Mouse (Mus musculus) ES-E14 (cell line): ENCODE results near the gene Hint1. TPM values are rescaled to one million over a fixed set of nuclear protein-coding genes. Genes with fewer than 3 reads are reported as not detected.

Experiments
- DNase-seq: peaks from one replicate; pipeline ENCODE4 v3.0.0-alpha.2; 2013; ENCODE audit warnings: low read depth, low spot score
- H3K27ac ChIP-seq: 2 replicates; pipeline ENCODE4 v1.5.1; 2012; ENCODE audit warnings: low read depth, mild to moderate bottlenecking, low read length, moderate library complexity, mixed read lengths; ENCODE audit not compliant: poor library complexity, insufficient read depth, severe bottlenecking
- H3K36me3 ChIP-seq: 2 replicates; pipeline ENCODE4 v1.6.1; 2012; ENCODE audit warnings: mild to moderate bottlenecking, low read length, moderate library complexity, mixed read lengths; ENCODE audit not compliant: control insufficient read depth, poor library complexity, insufficient read depth, severe bottlenecking
- H3K4me1 ChIP-seq, 2 experiments: fragments of 150-350 bp in 1 of 2; sonication (generic) in 1 of 2; 2 replicates each; pipeline ENCODE4 v1.6.1; 2012; ENCODE audit warnings: low read length in 2 of 2, mild to moderate bottlenecking in 1 of 2, mixed read lengths in 1 of 2; ENCODE audit not compliant: control insufficient read depth in 2 of 2, insufficient read depth in 2 of 2, poor library complexity in 1 of 2
- H3K4me3 ChIP-seq, 2 experiments: fragments of 150-350 bp in 1 of 2; sonication (generic) in 1 of 2; 2 replicates each; pipeline ENCODE4 v1.5.1; 2012; ENCODE audit warnings: low read length in 2 of 2, low read depth in 1 of 2, mild to moderate bottlenecking in 1 of 2, mixed read lengths in 1 of 2; ENCODE audit not compliant: insufficient read depth in 1 of 2, poor library complexity in 1 of 2, severe bottlenecking in 1 of 2
- H3K9ac ChIP-seq: 2 replicates; pipeline ENCODE4 v1.6.1; 2012; ENCODE audit warnings: low read depth, mild to moderate bottlenecking, low read length, mixed read lengths; ENCODE audit not compliant: poor library complexity, insufficient read depth, severe bottlenecking
- H3K9me3 ChIP-seq: fragments of 150-350 bp; sonication (generic); 2 replicates; pipeline ENCODE4 v1.6.1; 2012; ENCODE audit warnings: low read depth, mild to moderate bottlenecking, low read length; ENCODE audit not compliant: control insufficient read depth, insufficient read depth
- CHD2 ChIP-seq: IDR thresholded peaks from 2 replicates; pipeline ENCODE4 v1.6.1; 2014; ENCODE audit warnings: mild to moderate bottlenecking, low read depth, low read length, inconsistent platforms
- HCFC1 ChIP-seq: IDR thresholded peaks from 2 replicates; pipeline ENCODE4 v1.6.1; 2012; ENCODE audit warnings: low read length, inconsistent platforms, borderline replicate concordance; ENCODE audit not compliant: insufficient read depth
- MAFK ChIP-seq: IDR thresholded peaks from 2 replicates; pipeline ENCODE4 v1.6.1; 2014; ENCODE audit warnings: mild to moderate bottlenecking, low read depth, low read length, inconsistent platforms; ENCODE audit not compliant: insufficient read depth
- ZC3H11A ChIP-seq: IDR thresholded peaks from 2 replicates; pipeline ENCODE4 v1.6.1; 2012; ENCODE audit warnings: low read depth, mild to moderate bottlenecking, inconsistent platforms, low read length, borderline replicate concordance
- ZNF384 ChIP-seq: IDR thresholded peaks from 2 replicates; pipeline ENCODE4 v1.6.1; 2012; ENCODE audit warnings: low read depth, low read length, inconsistent platforms
- in situ Hi-C, 2 experiments: fragments of 600-800 bp; cut with MboI; formaldehyde crosslinking; loops; one replicate each; pipeline ENCODE4 v1.15.1; 2025; ENCODE audit warnings: low sequenced_read_pairs in 2 of 2, inconsistent platforms in 1 of 2; ENCODE audit not compliant: unreplicated experiment in 2 of 2
- total RNA-seq: library from RNA; depleted of rRNA; stranded (reverse); fragments of 300-350 nt; gene quantifications from 2 replicates; pipeline ENCODE4 v1.2.3, GENCODE M21; 2012

Gene Hint1
- total RNA-seq, 1 experiment: 707 TPM

DNA sequence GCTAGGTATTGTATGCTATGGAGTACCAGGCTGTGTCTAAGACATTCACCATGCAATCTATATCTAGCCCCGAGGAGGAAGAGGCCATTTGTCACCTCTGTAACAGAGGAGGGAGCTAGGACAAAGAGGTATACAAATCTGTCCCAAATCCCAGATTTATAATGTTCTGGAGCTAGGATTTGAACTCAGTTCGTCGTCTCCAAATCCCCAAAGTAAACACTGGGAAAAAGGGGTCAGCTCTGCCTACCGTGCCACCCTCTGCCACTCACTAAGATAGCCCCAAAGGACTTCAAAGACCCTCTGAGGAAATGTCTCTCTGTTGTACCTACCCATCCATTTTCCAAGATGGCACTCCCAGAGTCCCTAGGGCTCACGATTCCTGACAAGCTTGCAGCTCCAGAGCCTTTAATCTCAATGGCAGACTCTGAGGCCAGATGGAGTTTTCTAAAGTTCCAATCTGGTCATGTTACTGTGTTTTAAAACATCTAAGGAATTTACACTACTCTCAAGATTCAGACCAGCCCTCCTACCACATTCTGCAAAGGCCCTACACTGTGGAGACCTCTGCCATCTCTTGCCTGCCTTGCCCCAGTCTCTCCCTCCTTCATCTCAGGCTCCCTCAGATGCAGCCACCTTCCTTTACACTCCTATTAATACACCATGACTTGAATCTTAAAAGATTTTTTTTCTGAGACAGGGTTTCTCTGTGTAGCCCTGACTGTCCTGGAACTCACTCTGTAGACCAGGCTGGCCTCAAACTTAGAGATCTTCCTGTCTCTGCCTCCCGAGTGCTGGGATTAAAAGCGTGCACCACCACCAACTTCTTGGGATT is 45.7 kb downstream of the Hint1 start:
- H3K4me1 ChIP-seq: no peaks in the 10 kb centered on the region
- DNase-seq: no peak
- peaks cover 46% of the 10 kb centered on the region for H3K36me3 ChIP-seq
- no peak overlapping the region for H3K4me3 ChIP-seq
- in situ Hi-C loops: no loop called here
- no peak overlapping the region for H3K9ac ChIP-seq
- H3K27ac ChIP-seq: no peak overlapping the region
- no peaks in the 10 kb centered on the region for H3K9me3 ChIP-seq
- TF ChIP-seq CHD2 (no peak), HCFC1 (no peak), MAFK (no peak), ZNF384 (no peak), ZC3H11A (no peak)

DNA sequence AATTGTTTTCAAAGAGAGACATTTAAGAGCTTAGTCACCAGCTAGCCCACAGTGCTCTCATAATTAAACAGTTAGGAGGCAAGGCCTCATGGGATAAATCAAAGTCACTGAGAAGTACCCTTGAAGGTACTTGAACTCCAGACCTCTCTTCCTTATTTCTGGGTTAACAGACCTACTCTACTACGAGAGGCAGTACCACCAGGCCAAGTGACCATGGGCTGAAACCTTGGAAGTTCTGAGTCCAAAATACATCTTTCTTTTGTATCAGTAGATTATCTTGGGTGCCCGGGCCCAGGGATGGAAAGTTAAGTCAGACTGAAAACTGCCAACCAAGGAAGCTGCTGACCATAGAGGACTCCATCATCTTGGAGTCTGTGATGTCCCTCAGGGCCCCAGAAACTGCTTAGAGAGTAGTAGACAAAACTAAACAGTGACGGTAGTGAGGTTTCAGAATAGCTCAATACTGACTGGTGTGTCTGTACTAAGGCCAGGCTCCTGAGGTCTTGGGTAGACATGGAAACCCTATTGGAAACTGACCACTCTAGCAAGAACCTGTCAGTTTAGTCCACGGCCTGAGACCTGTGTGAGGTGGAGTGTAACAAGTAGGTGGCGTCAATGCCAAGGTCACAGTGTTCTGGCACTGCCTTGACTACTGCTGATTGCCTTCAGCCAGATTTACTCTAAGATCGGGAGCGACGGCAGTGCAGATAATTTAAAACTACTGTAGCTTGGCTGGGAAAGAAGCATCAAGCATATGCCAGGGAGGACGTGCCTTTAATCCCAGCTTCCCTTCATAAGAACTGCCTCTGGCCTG is 46.5 kb downstream of the Hint1 start:
- in situ Hi-C loops: no loop called here
- H3K9ac ChIP-seq: no peak overlapping the region
- TF ChIP-seq ZC3H11A (no peak), CHD2 (no peak), HCFC1 (no peak), MAFK (no peak), ZNF384 (no peak)
- H3K4me3 ChIP-seq: no peak overlapping the region
- H3K27ac ChIP-seq: no peak overlapping the region
- no peaks in the 10 kb centered on the region for H3K4me1 ChIP-seq
- H3K9me3 ChIP-seq: no peaks in the 10 kb centered on the region
- no peak for DNase-seq
- peaks cover 55% of the 10 kb centered on the region for H3K36me3 ChIP-seq

DNA sequence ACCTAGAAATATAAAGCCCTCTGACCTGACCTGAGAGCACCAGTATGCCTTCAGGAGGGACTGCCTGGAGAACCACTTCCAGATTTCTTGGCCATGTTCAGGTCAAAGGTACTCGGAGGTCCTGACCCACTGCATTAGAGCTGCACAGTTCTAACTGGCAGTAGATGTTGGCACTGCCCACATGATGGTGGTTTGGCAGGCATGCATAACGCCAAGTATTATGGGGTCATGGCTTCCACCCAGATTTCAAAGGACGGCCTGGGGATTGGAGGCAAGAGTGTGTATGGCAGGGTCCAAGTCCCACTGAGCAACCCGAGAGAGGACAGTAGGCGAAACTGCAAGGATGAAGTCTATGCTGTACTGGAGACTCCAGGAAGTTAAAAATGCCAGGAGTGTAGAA is 47.7 kb downstream of the Hint1 start:
- in situ Hi-C loops: no loop called here
- no peaks in the 10 kb centered on the region for H3K4me1 ChIP-seq
- H3K9ac ChIP-seq: no peak overlapping the region
- H3K9me3 ChIP-seq: no peaks in the 10 kb centered on the region
- H3K36me3 ChIP-seq: peaks cover 59% of the 10 kb centered on the region
- no peak overlapping the region for H3K4me3 ChIP-seq
- H3K27ac ChIP-seq: no peak overlapping the region
- DNase-seq: no peak
- TF ChIP-seq CHD2 (no peak), HCFC1 (no peak), ZNF384 (no peak), MAFK (no peak), ZC3H11A (no peak)

GRCm38 (mm10) chr11:54917461-54917860 is 51.3 kb downstream of the Hint1 start:
- H3K27ac ChIP-seq: no peak overlapping the region
- peaks cover 58% of the 10 kb centered on the region for H3K36me3 ChIP-seq
- TF ChIP-seq CHD2 (no peak), MAFK (no peak), ZNF384 (no peak), ZC3H11A (no peak), HCFC1 (no peak)
- H3K4me3 ChIP-seq: no peak overlapping the region
- H3K9me3 ChIP-seq: no peaks in the 10 kb centered on the region
- no peak overlapping the region for H3K9ac ChIP-seq
- no peak for DNase-seq
- in situ Hi-C loops: no loop called here
- H3K4me1 ChIP-seq: peaks cover 0 to 3% of the 10 kb centered on the region in 2 experiments; a peak in 1 of 4 replicates
